Mouse (Mus musculus) monocyte, adult 59 days (primary cell): ENCODE measurements around the gene Zfp9. TPM values are rescaled to one million over a fixed set of nuclear protein-coding genes. Genes with fewer than 3 reads are reported as not detected.

Experiments
- total RNA-seq, 2 experiments: library from RNA; stranded (reverse); gene quantifications; one replicate each; pipeline ENCODE4 v1.2.4; 2023

The Zfp9 gene
- not detected for total RNA-seq

DNA sequence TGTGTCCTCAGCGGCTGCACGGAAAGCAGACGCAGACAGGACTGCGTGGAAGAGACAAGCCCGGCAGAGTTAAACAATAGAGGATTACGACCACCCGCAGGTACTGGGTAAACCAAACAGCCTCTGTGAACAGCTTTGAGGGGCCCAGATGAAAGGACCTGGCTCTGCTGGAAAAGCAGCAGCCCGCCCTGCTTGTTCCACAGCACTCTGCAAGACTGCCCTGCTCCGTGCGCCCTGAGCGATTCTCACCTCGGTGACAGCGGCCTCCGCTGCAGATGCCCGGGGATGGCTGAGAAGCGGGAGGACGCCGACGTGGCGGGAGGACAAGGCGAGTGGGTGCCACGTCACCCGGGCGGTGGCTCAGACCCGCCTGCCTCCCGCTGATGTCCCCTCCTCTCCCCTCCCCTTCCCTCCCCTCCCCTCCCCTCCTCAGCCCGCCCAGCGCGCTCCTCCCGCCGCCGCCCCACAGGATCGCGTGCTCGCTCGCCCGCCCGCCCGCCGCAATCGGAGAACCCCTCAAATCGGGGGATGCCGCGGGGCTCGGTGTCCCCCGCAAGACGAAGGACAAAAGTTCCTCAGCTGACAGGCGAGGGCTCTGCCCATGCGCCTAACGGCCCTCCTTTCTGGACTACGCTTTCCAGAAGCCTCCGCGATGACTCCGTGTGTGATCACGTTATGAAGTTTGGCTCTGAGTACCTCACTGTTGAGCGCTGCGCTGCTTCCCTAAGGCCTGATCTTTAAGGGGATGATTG is at the start of gene Zfp9:
TSS of gene Zfp9 (minus strand) at position 364 of the 752 bp plus-strand sequence.

DNA sequence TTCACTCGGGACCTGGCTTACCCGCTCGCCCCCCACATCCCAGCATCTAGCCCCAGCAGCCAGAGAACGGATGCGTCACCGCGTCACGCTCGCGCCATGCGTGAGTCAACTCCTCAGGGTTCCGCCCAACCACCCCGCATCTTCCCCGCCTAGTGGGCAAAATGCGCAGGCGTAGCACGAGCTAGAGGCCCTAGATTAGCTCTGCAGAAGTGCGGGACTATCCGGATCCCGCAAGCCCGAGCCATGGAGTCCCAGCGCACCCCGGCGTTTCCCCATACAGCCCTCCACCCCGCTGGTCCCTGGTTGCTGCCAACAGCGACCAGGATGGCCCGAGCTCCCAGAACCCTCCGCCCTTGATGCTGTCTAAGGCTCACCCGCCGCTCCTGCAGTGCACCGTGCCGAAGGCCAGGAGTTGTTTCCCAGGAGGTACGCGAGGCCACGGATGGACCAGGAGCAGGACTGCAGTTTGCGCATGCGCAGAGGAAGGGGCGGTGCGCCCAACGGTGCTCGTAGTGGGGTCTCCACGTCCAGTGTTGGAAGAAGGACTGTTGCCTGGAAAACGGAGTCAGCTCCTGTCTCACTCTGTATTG is 24.0 kb downstream of the Zfp9 start, which contains the start of gene Zfp248:
TSS of gene Zfp248 (minus strand) at position 487 of the 590 bp plus-strand sequence.

DNA sequence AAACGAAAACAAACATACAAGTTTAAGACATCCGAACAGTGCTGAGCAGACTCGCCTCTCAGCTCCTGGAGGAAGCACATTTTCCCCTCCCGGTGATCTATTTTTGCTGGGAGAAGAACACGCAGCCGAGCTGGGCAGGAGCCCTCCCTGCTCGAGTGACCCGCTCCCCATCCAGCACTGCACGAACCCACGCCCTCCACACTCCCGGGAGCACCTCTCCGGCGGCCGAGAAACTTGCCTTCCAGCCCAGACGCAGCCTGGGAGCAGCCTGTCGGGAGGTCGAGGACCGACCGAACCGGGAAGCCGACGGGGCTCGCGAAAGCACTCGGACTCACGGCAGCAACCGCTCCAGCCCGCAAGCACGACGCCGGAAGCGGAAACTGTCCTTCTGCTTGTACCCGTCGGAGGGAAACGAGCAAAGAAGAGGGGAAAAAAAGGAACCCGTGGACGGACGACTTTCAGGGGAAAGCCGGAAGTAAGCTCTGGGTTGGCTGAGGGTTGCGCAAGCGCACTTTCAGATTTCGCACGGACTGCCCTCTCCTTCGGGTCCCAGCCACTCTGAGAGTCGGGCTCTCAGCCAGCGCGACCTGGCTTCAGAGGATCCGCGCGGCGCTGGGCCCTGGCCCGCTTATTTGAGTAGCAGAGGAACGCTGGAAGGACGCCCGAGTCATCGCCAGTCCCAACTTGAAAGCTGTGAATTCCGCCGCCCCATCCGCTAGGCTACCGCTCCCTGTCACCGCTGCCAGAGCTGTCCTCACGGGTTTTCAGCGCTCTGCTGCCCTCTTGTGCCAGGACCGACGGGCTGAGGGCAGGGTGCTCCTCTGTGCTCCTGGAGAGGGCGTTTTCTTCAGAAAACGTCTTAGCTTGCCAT is 59.8 kb downstream of the Zfp9 start, which contains the start of gene Bms1:
TSS of gene Bms1 (minus strand) at position 425 of the 871 bp plus-strand sequence.

Other genes starting within 250 kb of the Zfp9 start
- 10 to 100 TPM; 30.6 to 37.5 TPM for gene Bms1, start 59.8 kb downstream of the Zfp9 start, total RNA-seq
- under 1 TPM; 0.45 to 0.82 TPM for gene Zfp248, start 23.8 kb downstream of the Zfp9 start, total RNA-seq
- 1 to 10 TPM; 2.6 to 7.4 TPM for gene Ankrd26, start 82.9 kb upstream of the Zfp9 start, total RNA-seq